Mouse (Mus musculus) ES-Bruce4 (cell line): ENCODE measurements around the gene Efemp2. TPM values are rescaled to one million over a fixed set of nuclear protein-coding genes. Genes with fewer than 3 reads are reported as not detected.

ENCODE experiments used
- H3K27ac ChIP-seq: 2 replicates; pipeline ENCODE4 v1.5.1; 2012; ENCODE audit warnings: low read length, inconsistent platforms; ENCODE audit not compliant: insufficient read depth
- H3K27me3 ChIP-seq: 2 replicates; pipeline ENCODE4 v1.6.1; 2012; ENCODE audit warnings: mild to moderate bottlenecking, low read length, inconsistent platforms; ENCODE audit not compliant: control insufficient read depth, poor library complexity, insufficient read depth, severe bottlenecking
- H3K36me3 ChIP-seq: 2 replicates; pipeline ENCODE4 v1.6.1; 2012; ENCODE audit warnings: inconsistent platforms, mild to moderate bottlenecking, low read length, moderate library complexity; ENCODE audit not compliant: control insufficient read depth, poor library complexity, insufficient read depth, severe bottlenecking
- H3K4me1 ChIP-seq: one replicate; pipeline ENCODE4 v1.8.1; 2011; ENCODE audit warnings: low read length; ENCODE audit not compliant: control insufficient read depth, insufficient read depth
- H3K4me3 ChIP-seq: 2 replicates; pipeline ENCODE4 v1.5.1; 2011; ENCODE audit warnings: low read depth, mild to moderate bottlenecking, low read length
- H3K9ac ChIP-seq: 2 replicates; pipeline ENCODE4 v1.6.1; 2012; ENCODE audit warnings: low read depth, mild to moderate bottlenecking, inconsistent platforms; ENCODE audit not compliant: poor library complexity, severe bottlenecking
- H3K9me3 ChIP-seq: replicated peaks from 2 replicates; pipeline ENCODE4 v1.6.1; 2012; ENCODE audit warnings: mild to moderate bottlenecking, low read length, inconsistent platforms; ENCODE audit not compliant: control insufficient read depth, poor library complexity, insufficient read depth, severe bottlenecking
- CTCF ChIP-seq: IDR thresholded peaks from one replicate; pipeline ENCODE4 v1.8.1; 2011; ENCODE audit warnings: low read depth, low read length
- EP300 ChIP-seq: IDR thresholded peaks from 2 replicates; pipeline ENCODE4 v1.6.1; 2011; ENCODE audit warnings: low read depth, low read length; ENCODE audit not compliant: insufficient read depth
- POLR2A ChIP-seq: IDR thresholded peaks from one replicate; pipeline ENCODE4 v1.8.1; 2011; ENCODE audit warnings: low read length; ENCODE audit not compliant: insufficient read depth
- polyA plus RNA-seq: library from polyadenylated mRNA; stranded (reverse); fragments of >200 nt; gene quantifications from 2 replicates; pipeline ENCODE4 v1.2.4, GENCODE M21; 2011; ENCODE audit warnings: low read depth; ENCODE audit not compliant: missing spikeins, insufficient read depth, insufficient read length

The Efemp2 gene
- polyA plus RNA-seq, 1 experiment: 21.5 TPM

DNA sequence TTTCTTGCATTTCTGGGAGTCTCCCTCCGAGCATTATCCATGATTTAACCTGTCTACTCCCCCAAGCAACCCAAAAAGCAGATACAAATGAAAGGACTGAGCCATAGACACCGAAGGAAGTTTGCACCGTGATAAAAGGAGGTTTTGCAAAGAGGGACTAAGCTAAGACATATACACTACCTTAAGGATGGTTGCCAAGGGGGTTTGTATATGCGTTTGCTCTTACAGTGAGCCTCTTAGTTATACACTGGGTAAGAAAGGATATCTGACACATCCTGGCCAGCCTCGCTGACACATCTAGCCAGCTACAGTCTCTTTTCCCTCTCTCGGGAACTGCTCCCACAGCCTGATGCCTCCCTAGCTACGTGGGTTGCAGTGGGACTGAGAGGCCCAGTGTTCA lies 39.8 kb upstream of the Efemp2 start:
- Histone ChIP-seq H3K9ac (0 out of 2 replicates have a peak overlapping the region, but pooled peaks have one; percentile 29), H3K9me3 (no peaks in the 10 kb centered on the region), H3K36me3 (no peaks in the 10 kb centered on the region), H3K4me3 (no peak overlapping the region), H3K27me3 (no peaks in the 10 kb centered on the region), H3K4me1 (no peaks in the 10 kb centered on the region), H3K27ac (no peak overlapping the region)
- TF ChIP-seq EP300: no peak
- TF ChIP-seq POLR2A: no peak
- TF ChIP-seq CTCF: no peak

DNA sequence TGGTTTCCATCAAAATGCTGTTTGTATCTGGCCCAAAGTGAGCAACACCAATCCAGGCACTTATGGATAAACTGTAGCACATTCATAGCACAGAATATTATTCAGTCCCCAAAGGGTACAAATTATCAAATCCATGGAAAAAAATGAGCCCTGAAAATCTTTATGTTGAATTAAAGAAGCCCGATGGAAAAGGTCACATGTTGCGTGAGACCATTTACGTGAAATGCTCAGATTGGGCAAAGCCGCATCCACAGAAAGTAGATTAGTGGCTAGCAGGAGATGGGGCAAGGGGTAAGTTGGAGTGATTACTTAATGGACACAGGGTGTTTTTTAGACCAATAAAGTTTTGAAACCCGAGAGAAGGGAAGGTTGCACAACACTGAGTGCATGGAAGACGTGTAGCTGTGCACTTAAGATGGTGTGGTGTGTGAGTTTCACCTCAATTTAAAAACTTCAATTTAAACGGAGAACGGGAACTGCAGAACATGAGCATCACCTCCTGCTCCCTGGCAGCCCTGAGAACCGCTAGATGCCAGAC lies 29.3 kb upstream of the Efemp2 start:
- TF ChIP-seq CTCF: no peak
- TF ChIP-seq POLR2A: no peak
- TF ChIP-seq EP300: no peak
- H3K27me3 ChIP-seq: no peaks in the 10 kb centered on the region
- H3K36me3 ChIP-seq: no peaks in the 10 kb centered on the region
- no peak overlapping the region for H3K4me3 ChIP-seq
- H3K9me3 ChIP-seq: 0 out of 2 replicates have a peak, but pooled peaks cover 3% of the 10 kb centered on the region
- no peak overlapping the region for H3K9ac ChIP-seq
- H3K27ac ChIP-seq: no peak overlapping the region
- H3K4me1 ChIP-seq: no peaks in the 10 kb centered on the region

DNA sequence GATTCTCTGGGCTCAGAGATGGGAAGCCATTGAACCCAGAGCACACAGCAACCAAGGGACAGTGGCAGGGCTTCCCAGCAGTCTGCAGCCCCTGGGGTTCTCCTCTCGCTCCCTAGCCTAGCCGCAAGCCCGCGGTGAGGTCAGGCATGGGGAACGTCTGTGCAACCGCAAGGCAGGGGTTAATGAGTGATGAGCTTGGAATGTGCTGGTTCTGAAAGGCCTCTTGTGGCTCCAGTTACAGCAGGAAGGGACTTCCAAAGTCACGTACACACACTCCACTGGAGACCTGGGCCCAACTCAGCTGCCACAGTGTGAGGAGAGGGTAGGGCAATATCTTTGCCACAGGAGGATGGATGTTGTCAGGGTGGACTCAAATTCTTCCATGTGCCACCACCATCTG lies 28.8 kb upstream of the Efemp2 start:
- Histone ChIP-seq H3K27me3 (no peaks in the 10 kb centered on the region), H3K36me3 (no peaks in the 10 kb centered on the region), H3K27ac (no peak overlapping the region), H3K9ac (no peak overlapping the region), H3K9me3 (0 out of 2 replicates have a peak, but pooled peaks cover 3% of the 10 kb centered on the region), H3K4me3 (no peak overlapping the region), H3K4me1 (no peaks in the 10 kb centered on the region)
- TF ChIP-seq POLR2A (no peak), CTCF (no peak), EP300 (no peak)

DNA sequence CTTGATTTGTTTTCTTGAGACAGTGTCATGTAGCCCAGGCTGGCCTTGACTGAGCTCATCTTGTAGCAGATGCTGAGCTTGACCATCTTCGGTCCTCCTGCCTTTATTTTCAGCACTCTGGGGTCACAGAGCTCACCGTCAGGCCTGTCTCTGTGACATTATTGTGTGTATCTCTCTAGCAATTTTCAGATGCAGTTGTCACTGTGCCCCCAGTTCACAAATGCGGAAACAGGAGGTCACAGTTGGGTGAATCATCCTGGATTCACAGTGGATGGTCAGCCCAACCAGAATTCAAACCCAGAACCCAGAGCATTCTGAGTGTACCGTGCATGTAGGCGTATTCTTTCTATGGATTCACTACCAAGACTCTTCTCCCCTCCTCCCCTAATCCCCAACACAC lies 28.0 kb upstream of the Efemp2 start:
- no peak for TF ChIP-seq POLR2A
- TF ChIP-seq CTCF: no peak
- TF ChIP-seq EP300: no peak
- no peaks in the 10 kb centered on the region for H3K9me3 ChIP-seq
- no peak overlapping the region for H3K4me3 ChIP-seq
- no peak overlapping the region for H3K27ac ChIP-seq
- H3K9ac ChIP-seq: no peak overlapping the region
- H3K4me1 ChIP-seq: no peaks in the 10 kb centered on the region
- H3K27me3 ChIP-seq: no peaks in the 10 kb centered on the region
- H3K36me3 ChIP-seq: no peaks in the 10 kb centered on the region

DNA sequence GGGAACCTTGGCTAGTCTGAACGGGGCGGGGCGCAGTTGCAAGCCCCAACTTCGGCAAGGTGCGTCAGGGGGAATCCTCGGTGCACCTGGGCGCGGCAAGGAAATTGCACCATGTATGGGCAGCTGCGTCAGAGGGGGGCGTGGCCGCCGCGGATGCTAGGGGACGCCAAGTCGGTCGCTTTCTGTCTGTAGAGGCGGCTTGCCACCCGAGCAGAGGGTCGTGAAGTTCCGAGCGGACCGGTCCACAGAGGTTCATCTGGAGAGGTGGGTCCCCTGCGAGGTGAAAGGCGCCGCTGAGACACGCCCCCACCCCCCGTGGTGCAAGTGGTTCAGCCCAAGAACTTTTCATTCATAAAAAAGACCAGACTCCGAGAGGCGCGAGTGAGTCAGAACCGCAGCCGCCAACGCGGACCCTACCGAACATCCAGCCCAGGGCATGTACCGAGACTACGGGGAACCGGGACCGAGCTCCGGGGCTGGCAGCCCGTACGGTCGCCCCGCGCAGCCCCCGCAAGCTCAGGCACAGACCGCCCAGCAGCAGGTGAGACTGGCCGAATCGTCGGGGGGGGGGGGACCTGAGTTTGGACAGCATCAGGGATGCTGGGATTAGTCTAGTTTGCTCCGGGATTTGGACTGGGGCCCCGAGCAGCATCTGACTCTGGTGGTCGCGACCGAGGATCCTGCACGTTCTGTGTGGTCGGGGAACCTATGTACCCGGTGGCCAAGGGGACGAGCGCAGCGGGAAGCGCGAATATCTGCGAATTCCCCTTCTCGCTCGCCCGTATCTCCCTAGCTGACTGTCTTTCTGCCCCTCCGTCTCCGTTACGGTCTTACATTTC lies 26.0 kb upstream of the Efemp2 start, which contains the start of gene Fosl1:
Fosl1 (plus strand) TSS at position 33 of the 839 bp plus-strand sequence.
- H3K27ac ChIP-seq: no peak within 1 kb of the TSS
- TF ChIP-seq CTCF (no peak), POLR2A (no peak), EP300 (no peak)
- no peaks in the 10 kb centered on the region for H3K27me3 ChIP-seq
- peak within 1 kb of the TSS; percentile 18 for H3K9ac ChIP-seq
- H3K4me3 ChIP-seq: peak within 1 kb of the TSS; percentile 28
- no peaks in the 10 kb centered on the region for H3K4me1 ChIP-seq
- no peaks in the 10 kb centered on the region for H3K9me3 ChIP-seq
- H3K36me3 ChIP-seq: no peaks in the 10 kb centered on the region
